Mouse (Mus musculus) liver, embryonic 11.5 days (tissue): ENCODE data around the gene Spns1. TPM values are rescaled to one million over a fixed set of nuclear protein-coding genes. Genes with fewer than 3 reads are reported as not detected.

Experiments
- ATAC-seq: fragments of 200-750 bp; cut with Nextera tagmentation; replicated peaks from 2 replicates; pipeline ENCODE4 v1.8.0; 2017; ENCODE audit warnings: moderate number of reproducible peaks, mild to moderate bottlenecking, moderate TSS enrichment, moderate library complexity; ENCODE audit not compliant: low FRiP score
- DNase-seq: peaks from one replicate; pipeline ENCODE4 v3.0.0-alpha.2; 2017; ENCODE audit warnings: low spot score
- H3K27ac ChIP-seq: fragments of 300-500 bp; sonication (generic); 2 replicates; pipeline ENCODE4 v1.5.1; 2014; ENCODE audit warnings: mild to moderate bottlenecking, low read depth, low read length, control low read depth
- H3K27me3 ChIP-seq: fragments of 300-500 bp; sonication (generic); replicated peaks from 2 replicates; pipeline ENCODE4 v1.6.1; 2014; ENCODE audit warnings: low read length, mixed read lengths; ENCODE audit not compliant: control insufficient read depth, insufficient read depth
- H3K36me3 ChIP-seq: fragments of 300-500 bp; sonication (generic); 2 replicates; pipeline ENCODE4 v1.6.1; 2014; ENCODE audit warnings: mild to moderate bottlenecking, low read length, moderate library complexity, mixed read lengths; ENCODE audit not compliant: control insufficient read depth, insufficient read depth
- H3K4me1 ChIP-seq: fragments of 300-500 bp; sonication (generic); replicated peaks from 2 replicates; pipeline ENCODE4 v1.6.1; 2014; ENCODE audit warnings: low read length, mixed read lengths; ENCODE audit not compliant: control insufficient read depth, insufficient read depth
- H3K4me2 ChIP-seq: fragments of 300-500 bp; sonication (generic); 2 replicates; pipeline ENCODE4 v1.6.1; 2014; ENCODE audit warnings: mild to moderate bottlenecking, control low read depth, moderate library complexity
- H3K4me3 ChIP-seq: fragments of 300-500 bp; sonication (generic); 2 replicates; pipeline ENCODE4 v1.5.1; 2014; ENCODE audit warnings: low read depth, low read length, control low read depth
- H3K9ac ChIP-seq: fragments of 300-500 bp; sonication (generic); 2 replicates; pipeline ENCODE4 v1.6.1; 2014; ENCODE audit warnings: low read depth, low read length, control low read depth
- H3K9me3 ChIP-seq: fragments of 300-500 bp; sonication (generic); 2 replicates; pipeline ENCODE4 v1.6.1; 2016; ENCODE audit warnings: low read length, inconsistent platforms, mixed read lengths; ENCODE audit not compliant: control insufficient read depth
- whole genome bisulfite sequencing: fragments of 180-500 bp; shearing (Covaris S2); extraction: QIAGEN DNeasy Blood & Tissue Kit; methylation state at CpG from one replicate; pipeline ENCODE4 v1.1.7; 2014; 5-methylcytosine and 5-hydroxymethylcytosine counted together
- polyA plus RNA-seq: library from polyadenylated mRNA; unstranded; fragments of >200 nt; fragmentation: Nextera tagmentation; extraction: Ambion mirVana; gene quantifications from 2 replicates; pipeline ENCODE4 v1.2.1, GENCODE M21; 2014

Spns1 gene
- polyA plus RNA-seq, 1 experiment from 2014 or later = 43.8 TPM

GRCm38 (mm10) chr7:126353251-126353993, 23.8 kb downstream of the Spns1 start:
- H3K27me3 ChIP-seq = no peaks in the 10 kb centered on the region
- WGBS = 55% methylated on average over 11 of the region's 11 CpGs
- H3K4me2 ChIP-seq = no peak overlapping the region
- H3K9ac ChIP-seq = no peak overlapping the region
- H3K4me1 ChIP-seq = peaks cover 39% of the 10 kb centered on the region
- no peaks in the 10 kb centered on the region for H3K9me3 ChIP-seq
- DNase-seq (no peak), ATAC-seq (no peak)
- H3K4me3 ChIP-seq = no peak overlapping the region
- no peaks in the 10 kb centered on the region for H3K36me3 ChIP-seq
- H3K27ac ChIP-seq = no peak overlapping the region

GRCm38 (mm10) chr7:126351419-126351951, 25.8 kb downstream of the Spns1 start:
- WGBS = 67% methylated on average over 10 of the region's 10 CpGs
- H3K4me1 ChIP-seq = peaks cover 33% of the 10 kb centered on the region
- H3K9me3 ChIP-seq = no peaks in the 10 kb centered on the region
- no peak overlapping the region for H3K9ac ChIP-seq
- DNase-seq (no peak), ATAC-seq (no peak)
- H3K4me3 ChIP-seq = no peak overlapping the region
- no peak overlapping the region for H3K4me2 ChIP-seq
- no peaks in the 10 kb centered on the region for H3K27me3 ChIP-seq
- H3K36me3 ChIP-seq = no peaks in the 10 kb centered on the region
- no peak overlapping the region for H3K27ac ChIP-seq

GRCm38 (mm10) chr7:126350748-126351418, 26.4 kb downstream of the Spns1 start:
- no peak overlapping the region for H3K9ac ChIP-seq
- no peaks in the 10 kb centered on the region for H3K9me3 ChIP-seq
- no peak for DNase-seq
- H3K36me3 ChIP-seq = no peaks in the 10 kb centered on the region
- no peak overlapping the region for H3K4me3 ChIP-seq
- WGBS = 68% methylated on average over 20 of the region's 20 CpGs
- no peak overlapping the region for H3K4me2 ChIP-seq
- ATAC-seq = no peak
- H3K27me3 ChIP-seq = no peaks in the 10 kb centered on the region
- H3K4me1 ChIP-seq = peaks cover 27% of the 10 kb centered on the region
- no peak overlapping the region for H3K27ac ChIP-seq

GRCm38 (mm10) chr7:126348293-126348692, 29.0 kb downstream of the Spns1 start:
- peak overlapping the region; percentile 11; the same call in 1 of the 2 replicates for H3K4me2 ChIP-seq
- WGBS = 27% methylated on average over 8 of the region's 8 CpGs
- H3K4me3 ChIP-seq = no peak overlapping the region
- peaks cover 10% of the 10 kb centered on the region for H3K4me1 ChIP-seq
- H3K27ac ChIP-seq = peak overlapping the region; percentile 15; the same call in 1 of the 2 replicates
- H3K27me3 ChIP-seq = no peaks in the 10 kb centered on the region
- DNase-seq (no peak), ATAC-seq (peak; percentile 92)
- no peaks in the 10 kb centered on the region for H3K36me3 ChIP-seq
- H3K9me3 ChIP-seq = no peaks in the 10 kb centered on the region
- no peak overlapping the region for H3K9ac ChIP-seq

- Histone ChIP-seq H3K27ac (no peak overlapping the region), H3K36me3 (no peaks in the 10 kb centered on the region), H3K9ac (no peak overlapping the region), H3K4me3 (no peak overlapping the region), H3K9me3 (no peaks in the 10 kb centered on the region), H3K4me2 (no peak overlapping the region), H3K4me1 (peaks cover 10% of the 10 kb centered on the region), H3K27me3 (no peaks in the 10 kb centered on the region)
- DNase-seq (no peak), ATAC-seq (no peak)
- 54% methylated on average over 1 of the region's 1 CpGs for WGBS
Measured at GRCm38 (mm10) chr7:126347098-126347497, 30.2 kb downstream of the Spns1 start.

GRCm38 (mm10) chr7:126345969-126346368, 31.3 kb downstream of the Spns1 start:
- Histone ChIP-seq H3K9ac (no peak overlapping the region), H3K4me3 (no peak overlapping the region), H3K36me3 (no peaks in the 10 kb centered on the region), H3K4me2 (no peak overlapping the region), H3K27me3 (no peaks in the 10 kb centered on the region), H3K9me3 (no peaks in the 10 kb centered on the region), H3K27ac (no peak overlapping the region), H3K4me1 (peaks cover 10% of the 10 kb centered on the region)
- no peak for DNase-seq
- no peak for ATAC-seq
- WGBS = 60% methylated on average over 3 of the region's 3 CpGs

- no peak for DNase-seq
- peaks cover 10% of the 10 kb centered on the region for H3K4me1 ChIP-seq
- no peaks in the 10 kb centered on the region for H3K27me3 ChIP-seq
- no peak for ATAC-seq
- no peaks in the 10 kb centered on the region for H3K36me3 ChIP-seq
- no peak overlapping the region for H3K4me3 ChIP-seq
- H3K27ac ChIP-seq = no peak overlapping the region
- H3K4me2 ChIP-seq = no peak overlapping the region
- H3K9ac ChIP-seq = no peak overlapping the region
- H3K9me3 ChIP-seq = no peaks in the 10 kb centered on the region
- WGBS = 61% methylated on average over 3 of the region's 3 CpGs
Measured at GRCm38 (mm10) chr7:126345557-126345956, 31.7 kb downstream of the Spns1 start.

- Histone ChIP-seq H3K27me3 (no peaks in the 10 kb centered on the region), H3K4me2 (no peak overlapping the region), H3K27ac (no peak overlapping the region), H3K4me1 (no peaks in the 10 kb centered on the region), H3K9ac (no peak overlapping the region), H3K9me3 (no peaks in the 10 kb centered on the region), H3K36me3 (no peaks in the 10 kb centered on the region), H3K4me3 (no peak overlapping the region)
- DNase-seq (no peak), ATAC-seq (no peak)
- 41% methylated on average over 6 of the region's 6 CpGs for WGBS
Measured at GRCm38 (mm10) chr7:126340896-126341295, 36.4 kb downstream of the Spns1 start.
